Mouse (Mus musculus) forebrain, postnatal 0 days (tissue): ENCODE results near the gene Cdhr4. TPM values are rescaled to one million over a fixed set of nuclear protein-coding genes. Genes with fewer than 3 reads are reported as not detected.

Experiments
- ATAC-seq: fragments of 200-750 bp; cut with Nextera tagmentation; 2 replicates; pipeline ENCODE4 v1.8.0; 2017; ENCODE audit warnings: mild to moderate bottlenecking, moderate library complexity
- DNase-seq: peaks from one replicate; pipeline ENCODE4 v3.0.0-alpha.2; 2015
- H3K27ac ChIP-seq: fragments of 300-500 bp; sonication (generic); 2 replicates; pipeline ENCODE4 v1.5.1; 2014; ENCODE audit warnings: low read depth, mild to moderate bottlenecking, antibody characterized with exemption, low read length, moderate library complexity, mixed read lengths
- H3K27me3 ChIP-seq: fragments of 300-500 bp; sonication (generic); 2 replicates; pipeline ENCODE4 v1.6.1; 2014; ENCODE audit warnings: mild to moderate bottlenecking, low read length, mixed read lengths; ENCODE audit not compliant: insufficient read depth
- H3K36me3 ChIP-seq: fragments of 300-500 bp; sonication (generic); 2 replicates; pipeline ENCODE4 v1.6.1; 2014; ENCODE audit warnings: mild to moderate bottlenecking, moderate library complexity; ENCODE audit not compliant: insufficient read depth
- H3K4me1 ChIP-seq: fragments of 300-500 bp; sonication (generic); 2 replicates; pipeline ENCODE4 v1.6.1; 2014; ENCODE audit warnings: antibody characterized with exemption; ENCODE audit not compliant: insufficient read depth
- H3K4me2 ChIP-seq: fragments of 300-500 bp; sonication (generic); 2 replicates; pipeline ENCODE4 v1.6.1; 2014; ENCODE audit warnings: low read depth, mild to moderate bottlenecking, moderate library complexity
- H3K4me3 ChIP-seq: fragments of 300-500 bp; sonication (generic); 2 replicates; pipeline ENCODE4 v1.5.1; 2014; ENCODE audit warnings: low read depth, low read length, mixed read lengths
- H3K9ac ChIP-seq: fragments of 300-500 bp; sonication (generic); 2 replicates; pipeline ENCODE4 v1.6.1; 2014; ENCODE audit warnings: mild to moderate bottlenecking
- H3K9me3 ChIP-seq: fragments of 300-500 bp; sonication (generic); 2 replicates; pipeline ENCODE4 v1.6.1; 2016; ENCODE audit warnings: low read length
- CTCF ChIP-seq: sonication (generic); IDR thresholded peaks from 2 replicates; pipeline ENCODE4 v1.5.1; 2016; ENCODE audit warnings: antibody characterized with exemption, control low read depth, low read depth
- WGBS: fragments of 180-500 bp; shearing (Covaris S2); extraction: QIAGEN DNeasy Blood & Tissue Kit; methylation state at CpG from one replicate; pipeline ENCODE4 v1.1.7; 2014; 5-methylcytosine and 5-hydroxymethylcytosine counted together
- polyA plus RNA-seq: library from polyadenylated mRNA; unstranded; fragments of >200 nt; fragmentation: Nextera tagmentation; extraction: Ambion mirVana; gene quantifications from 2 replicates; pipeline ENCODE4 v1.2.1, GENCODE M21; 2015
- total RNA-seq: library from RNA; depleted of rRNA; stranded (reverse); fragments of >200 nt; gene quantifications from 2 replicates; pipeline ENCODE4 v1.2.3, GENCODE M21; 2014

Gene Cdhr4
- total and polyA plus RNA-seq, 2 experiments from 2014 or later = 0.38 to 4.4 TPM

DNA sequence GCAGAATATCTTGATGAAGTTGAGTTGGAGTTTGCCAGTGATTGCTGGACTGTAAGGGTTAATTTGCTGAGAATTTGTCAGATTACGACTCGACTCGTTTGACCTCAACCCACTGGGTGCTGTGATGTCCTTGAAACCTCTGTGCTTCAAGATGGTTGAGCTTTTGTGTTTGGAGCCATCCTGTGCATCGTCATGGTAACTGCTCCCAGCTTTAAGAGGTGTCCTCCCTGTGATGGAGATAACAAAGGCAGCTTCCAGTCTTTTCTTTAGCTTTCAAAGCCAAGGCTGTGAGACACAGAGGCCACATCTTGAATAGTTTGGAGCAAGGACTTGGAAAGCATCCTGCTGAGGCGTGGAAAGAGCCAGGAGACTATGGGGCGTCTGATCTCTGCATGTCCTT is 35.2 kb upstream of the Cdhr4 start:
- no peaks in the 10 kb centered on the region for H3K27me3 ChIP-seq
- no peak overlapping the region for H3K4me3 ChIP-seq
- DNase-seq = no peak
- no peak for ATAC-seq
- H3K36me3 ChIP-seq = peaks cover 10% of the 10 kb centered on the region
- H3K4me2 ChIP-seq = no peak overlapping the region
- H3K27ac ChIP-seq = no peak overlapping the region
- H3K4me1 ChIP-seq = peaks cover 17% of the 10 kb centered on the region
- WGBS = 37% methylated on average over 6 of the region's 6 CpGs
- H3K9ac ChIP-seq = no peak overlapping the region
- no peak for TF ChIP-seq CTCF
- no peaks in the 10 kb centered on the region for H3K9me3 ChIP-seq

DNA sequence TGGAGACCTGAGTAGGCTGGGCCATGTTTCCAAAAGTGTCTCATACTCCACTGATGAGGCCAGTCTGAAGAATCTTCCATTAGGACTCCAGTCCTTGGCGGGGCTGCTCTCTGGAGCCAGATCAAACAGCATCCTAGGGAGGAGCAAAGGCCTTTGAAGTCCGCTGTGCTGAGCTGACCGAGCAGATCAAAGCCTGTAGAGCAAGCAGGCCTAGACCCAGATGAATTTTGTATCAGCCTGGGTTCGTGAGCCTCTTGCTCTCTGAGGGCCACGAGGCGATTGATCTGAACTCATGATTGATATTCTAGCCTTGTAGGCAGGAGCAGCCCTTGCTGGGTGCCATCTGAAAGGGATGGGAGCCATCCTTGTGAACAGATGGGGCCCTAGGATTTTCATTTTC is 32.4 kb upstream of the Cdhr4 start:
- Histone ChIP-seq H3K4me3 (no peak overlapping the region), H3K9ac (no peak overlapping the region), H3K4me2 (no peak overlapping the region), H3K27ac (0 out of 2 replicates have a peak overlapping the region, but pooled peaks have one; percentile 84), H3K27me3 (no peaks in the 10 kb centered on the region), H3K4me1 (peaks cover 17% of the 10 kb centered on the region), H3K36me3 (peaks cover 13% of the 10 kb centered on the region), H3K9me3 (no peaks in the 10 kb centered on the region)
- ATAC-seq = no peak
- 66% methylated on average over 6 of the region's 6 CpGs for WGBS
- no peak for DNase-seq
- no peak for TF ChIP-seq CTCF

DNA sequence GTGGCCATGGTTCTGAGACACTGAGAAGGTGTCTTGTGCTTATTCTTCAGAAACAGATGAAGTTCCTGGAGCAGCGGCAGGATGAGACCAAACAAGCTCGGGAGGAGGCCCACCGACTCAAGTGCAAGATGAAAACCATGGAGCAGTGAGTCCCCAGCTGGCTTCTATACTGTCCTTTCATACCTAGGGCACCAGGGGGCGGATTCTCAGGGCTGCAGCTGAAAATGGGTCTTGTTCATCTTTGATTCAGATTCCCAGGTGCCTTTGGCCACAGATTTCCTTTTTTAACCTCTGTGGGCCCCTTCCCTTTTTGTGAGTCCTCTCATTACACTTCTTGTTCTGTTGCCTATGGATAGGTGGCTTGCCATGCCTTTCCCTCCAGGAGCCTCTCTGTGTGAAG is 31.4 kb upstream of the Cdhr4 start:
- peak overlapping the region; percentile 37; the same call in 1 of the 2 replicates for H3K9ac ChIP-seq
- H3K4me1 ChIP-seq = peaks cover 17% of the 10 kb centered on the region
- TF ChIP-seq CTCF = peak; percentile 31
- ATAC-seq (0 out of 2 replicates have a peak, but pooled peaks have one; percentile 14), DNase-seq (no peak)
- H3K9me3 ChIP-seq = no peaks in the 10 kb centered on the region
- no peaks in the 10 kb centered on the region for H3K27me3 ChIP-seq
- WGBS = 67% methylated on average over 4 of the region's 4 CpGs
- H3K4me3 ChIP-seq = no peak overlapping the region
- peaks cover 13% of the 10 kb centered on the region for H3K36me3 ChIP-seq
- H3K27ac ChIP-seq = peak overlapping the region; percentile 84
- peak overlapping the region; percentile 37 for H3K4me2 ChIP-seq

DNA sequence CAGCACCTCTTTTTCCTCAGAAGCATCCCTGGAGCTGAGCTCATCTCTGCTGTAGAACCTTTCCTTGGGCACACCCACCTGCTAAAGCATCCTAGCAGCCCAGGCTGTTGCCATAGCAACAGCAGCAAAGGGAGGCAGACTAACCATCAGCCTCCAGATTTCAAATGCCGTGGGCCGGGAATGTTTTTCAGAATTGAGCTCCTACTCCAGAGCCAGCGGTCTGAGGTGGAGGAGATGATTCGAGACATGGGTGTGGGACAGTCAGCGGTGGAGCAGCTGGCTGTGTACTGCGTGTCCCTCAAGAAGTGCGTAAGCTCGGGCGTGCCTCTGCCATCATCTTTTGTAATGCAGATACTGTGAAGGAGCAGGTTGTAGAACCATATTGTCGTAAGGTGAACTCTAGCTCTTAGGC is 30.9 kb upstream of the Cdhr4 start:
- Histone ChIP-seq H3K27me3 (no peaks in the 10 kb centered on the region), H3K36me3 (peaks cover 13% of the 10 kb centered on the region), H3K9me3 (no peaks in the 10 kb centered on the region), H3K9ac (peak overlapping the region; percentile 37; the same call in 1 of the 2 replicates), H3K4me2 (peak overlapping the region; percentile 37), H3K4me3 (0 out of 2 replicates have a peak overlapping the region, but pooled peaks have one; percentile 8), H3K27ac (peak overlapping the region; percentile 84), H3K4me1 (peaks cover 17% of the 10 kb centered on the region)
- ATAC-seq = peak; percentile 84
- WGBS = 58% methylated on average over 10 of the region's 10 CpGs
- peak; percentile 88 for DNase-seq
- no peak for TF ChIP-seq CTCF

DNA sequence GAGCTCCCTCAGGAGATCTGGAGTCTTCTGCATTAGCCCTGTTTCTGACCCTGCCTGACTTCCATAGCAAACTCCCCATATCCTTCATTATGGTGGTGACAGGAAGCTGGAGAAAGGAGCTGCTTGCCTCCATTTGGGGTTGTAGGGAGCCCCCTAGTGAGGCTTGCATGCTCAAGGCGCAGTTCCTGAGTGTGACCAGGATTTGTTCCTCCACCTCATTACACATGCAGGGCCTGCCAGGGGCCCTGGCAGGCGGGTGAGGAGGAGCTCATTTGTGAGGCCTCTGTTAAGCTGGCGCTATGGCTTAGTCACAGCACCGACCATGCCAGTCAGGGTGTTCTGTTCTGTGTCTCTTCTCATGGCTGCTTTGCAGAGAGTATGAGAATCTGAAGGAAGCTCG is 30.4 kb upstream of the Cdhr4 start:
- Histone ChIP-seq H3K36me3 (peaks cover 13% of the 10 kb centered on the region), H3K27me3 (no peaks in the 10 kb centered on the region), H3K4me2 (peak overlapping the region; percentile 37), H3K9ac (peak overlapping the region; percentile 37; the same call in 1 of the 2 replicates), H3K9me3 (no peaks in the 10 kb centered on the region), H3K27ac (peak overlapping the region; percentile 84), H3K4me3 (0 out of 2 replicates have a peak overlapping the region, but pooled peaks have one; percentile 8), H3K4me1 (peaks cover 17% of the 10 kb centered on the region)
- whole genome bisulfite sequencing = 30% methylated on average over 5 of the region's 5 CpGs
- DNase-seq (peak; percentile 78), ATAC-seq (peak; percentile 84)
- peak; percentile 77 for TF ChIP-seq CTCF

DNA sequence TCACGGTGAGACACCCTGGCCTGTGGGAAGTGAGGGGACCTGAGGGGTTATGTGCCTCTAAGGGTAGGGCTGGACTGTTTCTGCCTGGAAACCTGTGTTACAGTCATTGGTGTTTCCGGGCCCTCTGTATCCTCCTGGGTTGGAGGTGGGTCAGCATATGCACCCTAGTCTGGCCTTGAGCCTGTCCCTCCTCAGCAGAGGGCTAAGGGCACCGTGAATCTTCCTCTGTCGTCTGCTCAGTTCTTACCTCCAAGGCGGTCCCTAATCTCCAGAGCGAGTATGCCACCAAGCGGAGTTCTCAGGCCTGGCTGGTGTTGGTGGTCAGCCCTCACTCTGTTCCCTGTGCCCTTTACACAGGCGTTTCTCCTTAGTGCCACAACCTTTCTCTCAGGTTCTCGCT is 29.4 kb upstream of the Cdhr4 start:
- H3K4me2 ChIP-seq = no peak overlapping the region
- no peak overlapping the region for H3K4me3 ChIP-seq
- H3K4me1 ChIP-seq = peaks cover 17% of the 10 kb centered on the region
- no peaks in the 10 kb centered on the region for H3K27me3 ChIP-seq
- H3K9me3 ChIP-seq = no peaks in the 10 kb centered on the region
- peaks cover 10% of the 10 kb centered on the region for H3K36me3 ChIP-seq
- DNase-seq (no peak), ATAC-seq (no peak)
- no peak overlapping the region for H3K27ac ChIP-seq
- H3K9ac ChIP-seq = no peak overlapping the region
- no peak for TF ChIP-seq CTCF
- 95% methylated on average over 9 of the region's 9 CpGs for WGBS

DNA sequence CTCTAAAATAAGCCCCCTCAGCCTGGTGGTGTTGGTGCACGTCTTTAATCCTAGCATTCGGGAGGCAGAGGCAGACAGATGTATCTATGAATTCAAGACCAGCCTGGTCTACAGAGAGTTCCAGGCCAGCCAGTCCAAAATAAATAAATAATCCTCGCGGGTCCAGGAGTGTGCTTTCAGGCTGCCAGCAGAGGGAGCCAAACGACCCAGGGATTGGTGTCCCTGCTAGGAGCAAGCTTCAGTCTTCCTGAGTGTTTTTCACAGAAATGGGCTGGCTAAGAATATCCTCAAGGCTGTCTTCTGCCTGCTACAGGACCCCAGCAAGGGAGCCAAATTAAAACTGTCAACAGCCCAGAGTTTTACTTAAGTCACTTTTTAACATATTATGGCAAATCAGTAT is 28.6 kb upstream of the Cdhr4 start:
- no peaks in the 10 kb centered on the region for H3K9me3 ChIP-seq
- TF ChIP-seq CTCF = peak; percentile 90

DNA sequence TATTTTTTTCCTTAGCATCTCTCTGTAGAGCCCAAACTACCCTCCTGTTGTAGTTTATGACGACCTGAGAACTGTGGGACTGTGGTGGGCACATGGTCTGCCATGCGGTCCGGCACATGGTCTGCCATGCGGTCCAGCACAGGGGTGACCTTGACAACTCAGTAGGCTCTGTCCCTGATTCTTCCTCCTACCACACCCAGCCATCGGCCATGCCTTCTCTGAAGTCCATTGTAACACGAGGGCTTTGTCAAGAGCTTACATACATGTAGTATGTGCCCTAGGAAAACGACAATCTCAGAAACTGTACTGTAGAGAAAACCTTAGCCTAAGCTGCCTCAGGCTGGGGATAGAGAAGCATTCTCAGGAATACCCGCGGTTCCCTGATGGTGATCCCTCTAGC is 27.6 kb upstream of the Cdhr4 start:
- H3K9ac ChIP-seq = no peak overlapping the region
- H3K4me1 ChIP-seq = peaks cover 17% of the 10 kb centered on the region
- no peak for TF ChIP-seq CTCF
- H3K9me3 ChIP-seq = no peaks in the 10 kb centered on the region
- H3K4me3 ChIP-seq = no peak overlapping the region
- H3K27ac ChIP-seq = no peak overlapping the region
- ATAC-seq (no peak), DNase-seq (no peak)
- 93% methylated on average over 9 of the region's 9 CpGs for WGBS
- H3K27me3 ChIP-seq = no peaks in the 10 kb centered on the region
- peaks cover 14% of the 10 kb centered on the region for H3K36me3 ChIP-seq
- no peak overlapping the region for H3K4me2 ChIP-seq

More for the DNA sequence above, 28.6 kb upstream of the Cdhr4 start:
- peak; percentile 86 for DNase-seq
- Histone ChIP-seq H3K36me3 (peaks cover 15% of the 10 kb centered on the region), H3K4me3 (no peak overlapping the region), H3K27me3 (no peaks in the 10 kb centered on the region), H3K4me1 (peaks cover 17% of the 10 kb centered on the region), H3K9ac (no peak overlapping the region), H3K27ac (no peak overlapping the region), H3K4me2 (no peak overlapping the region)
- ATAC-seq = peak; percentile 42
- 27% methylated on average over 5 of the region's 5 CpGs for WGBS
